Mouse (Mus musculus) myocyte (in vitro differentiated cells): ENCODE results near the gene St5.

Source experiments
- CEBPB ChIP-seq: IDR thresholded peaks from 2 replicates; pipeline ENCODE4 v1.6.1; 2011; ENCODE audit warnings: mild to moderate bottlenecking, moderate library complexity; ENCODE audit not compliant: poor library complexity, insufficient read depth, severe bottlenecking
- E2F4 ChIP-seq: IDR thresholded peaks from one replicate; pipeline ENCODE4 v1.6.1; 2011; ENCODE audit warnings: mild to moderate bottlenecking, control low read depth, moderate library complexity; ENCODE audit not compliant: insufficient read depth
- MAX ChIP-seq: IDR thresholded peaks from one replicate; pipeline ENCODE4 v1.6.1; 2011; ENCODE audit warnings: low read depth, mild to moderate bottlenecking, control low read depth
- MYOD1 ChIP-seq, 3 experiments: IDR thresholded peaks; one replicate each; pipeline ENCODE4 v1.6.1; 2011; ENCODE audit warnings: control low read depth in 2 of 3, low read depth in 2 of 3, mild to moderate bottlenecking in 2 of 3, moderate library complexity in 1 of 3; ENCODE audit not compliant: insufficient read length in 2 of 3, control insufficient read depth in 1 of 3
- MYOG ChIP-seq, 3 experiments: IDR thresholded peaks; one replicate each; pipeline ENCODE4 v1.6.1; 2011; ENCODE audit warnings: control low read depth in 2 of 3, low read depth in 2 of 3, mild to moderate bottlenecking in 2 of 3; ENCODE audit not compliant: insufficient read length in 2 of 3, control insufficient read depth in 1 of 3, insufficient read depth in 1 of 3
- POLR2A ChIP-seq: IDR thresholded peaks from one replicate; pipeline ENCODE4 v1.6.1; 2011; ENCODE audit warnings: low read depth, mild to moderate bottlenecking, control low read depth, moderate library complexity; ENCODE audit not compliant: insufficient read length
- POLR2AphosphoS2 ChIP-seq: IDR thresholded peaks from one replicate; pipeline ENCODE4 v1.6.1; 2011; ENCODE audit warnings: low read depth, control low read depth; ENCODE audit not compliant: insufficient read length
- REST ChIP-seq: IDR thresholded peaks from one replicate; pipeline ENCODE4 v1.6.1; 2011; ENCODE audit warnings: mild to moderate bottlenecking, control low read depth, moderate library complexity; ENCODE audit not compliant: insufficient read depth, insufficient read length
- SRF ChIP-seq: IDR thresholded peaks from one replicate; pipeline ENCODE4 v1.6.1; 2011; ENCODE audit warnings: low read depth; ENCODE audit not compliant: control insufficient read depth, insufficient read length
- TCF12 ChIP-seq: IDR thresholded peaks from one replicate; pipeline ENCODE4 v1.6.1; 2011; ENCODE audit warnings: mild to moderate bottlenecking, control low read depth; ENCODE audit not compliant: poor library complexity, insufficient read depth, severe bottlenecking
- TCF3 ChIP-seq: IDR thresholded peaks from one replicate; pipeline ENCODE4 v1.6.1; 2011; ENCODE audit warnings: low read depth, control low read depth; ENCODE audit not compliant: insufficient read length
- USF1 ChIP-seq: IDR thresholded peaks from one replicate; pipeline ENCODE4 v1.6.1; 2011; ENCODE audit warnings: low read depth, mild to moderate bottlenecking, control low read depth, moderate library complexity

DNA sequence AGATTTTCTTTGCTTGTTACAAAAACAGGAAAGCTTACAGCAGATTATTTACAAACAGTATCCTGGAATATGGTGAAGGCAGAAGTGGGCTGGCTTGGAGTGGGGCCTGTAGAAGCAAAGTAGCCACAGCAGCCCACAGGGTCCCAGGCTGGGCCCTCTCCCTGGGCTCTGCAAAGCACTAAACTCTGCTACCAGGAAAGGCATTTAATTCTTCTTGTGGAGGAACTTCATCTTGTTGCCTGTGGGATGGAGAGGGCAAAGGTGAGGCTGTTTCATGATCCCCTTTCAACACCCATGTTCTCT is 179.0 kb downstream of the St5 start:
- no peak for TF ChIP-seq POLR2A
- TF ChIP-seq POLR2AphosphoS2: no peak
- no peak for TF ChIP-seq MAX
- no peak for TF ChIP-seq MYOG (IDR thresholded peaks at IDR 0.05; ENCODE audit: control insufficient read depth in 1 of 3, insufficient read depth in 1 of 3, insufficient read length in 2 of 3, low read depth in 2 of 3)
- no peak for TF ChIP-seq USF1
- TF ChIP-seq MYOD1 (IDR thresholded peaks at IDR 0.05; ENCODE audit: control insufficient read depth in 1 of 3, insufficient read length in 2 of 3, low read depth in 2 of 3): no peak
- TF ChIP-seq CEBPB: no peak
- TF ChIP-seq E2F4: no peak
- no peak for TF ChIP-seq TCF12
- TF ChIP-seq REST: no peak
- no peak for TF ChIP-seq TCF3
- no peak for TF ChIP-seq SRF
